Mouse (Mus musculus) CH12.LX (cell line): Measurements from ENCODE around the gene Pmm2.

ENCODE experiments used
- CTCF ChIP-seq, 2 experiments: IDR thresholded peaks in 1 of 2; conservative IDR thresholded peaks in 1 of 2; 2 replicates each; pipeline ENCODE4 v1.5.1; 2011 to 2012; ENCODE audit warnings: low read depth in 2 of 2, low read length in 2 of 2, improper control_type of control experiment in 1 of 2, inconsistent platforms in 1 of 2, mild to moderate bottlenecking in 1 of 2, moderate library complexity in 1 of 2
- EP300 ChIP-seq: IDR thresholded peaks from 2 replicates; pipeline ENCODE4 v1.6.1; 2011; ENCODE audit warnings: low read length, improper control_type of control experiment
- POLR2A ChIP-seq: IDR thresholded peaks from 2 replicates; pipeline ENCODE4 v1.6.1; 2011; ENCODE audit warnings: low read depth, mild to moderate bottlenecking, improper control_type of control experiment, low read length
- USF2 ChIP-seq: conservative IDR thresholded peaks from 2 replicates; pipeline ENCODE4 v1.6.1; 2011; ENCODE audit warnings: low read depth, low read length, improper control_type of control experiment
- ZKSCAN1 ChIP-seq: IDR thresholded peaks from 2 replicates; pipeline ENCODE4 v1.6.1; 2012; ENCODE audit warnings: low read depth, inconsistent platforms, low read length, improper control_type of control experiment, borderline replicate concordance
- ZNF384 ChIP-seq: IDR thresholded peaks from 2 replicates; pipeline ENCODE4 v1.6.1; 2012; ENCODE audit warnings: low read depth, low read length, improper control_type of control experiment, inconsistent platforms

- TF ChIP-seq USF2 (no peak), CTCF (conservative IDR thresholded peaks at IDR 0.05 in 1 of 2, IDR thresholded peaks at IDR 0.05 in 1 of 2; ENCODE audit: low read depth in 2 of 2, low read length in 2 of 2) (no peak), ZNF384 (no peak), POLR2A (no peak), ZKSCAN1 (no peak), EP300 (no peak)
Observed at GRCm38 (mm10) chr16:8711998-8712397, 74.5 kb downstream of the Pmm2 start.
